Mouse (Mus musculus): Measurements from ENCODE around the gene Asic2.

The Asic2 gene

DNA sequence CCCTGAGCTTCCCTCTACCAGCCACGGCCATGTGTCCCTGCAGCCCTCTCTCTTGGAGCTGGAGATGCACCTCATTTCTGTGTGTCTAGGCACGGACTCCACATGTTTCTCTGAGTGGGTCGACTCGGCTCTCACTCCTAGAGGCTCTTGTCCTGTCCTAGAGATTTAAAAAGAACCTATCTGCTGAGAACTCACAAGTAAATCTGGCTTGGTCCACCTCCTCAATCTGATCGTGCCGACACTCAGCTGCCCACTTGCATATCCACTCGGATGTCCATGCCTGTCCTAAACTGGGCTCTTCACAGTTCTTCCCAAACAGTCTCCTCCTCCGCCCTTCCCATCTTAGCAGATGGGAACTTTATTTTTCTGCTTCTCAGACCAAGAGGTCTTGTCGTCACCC lies 908.7 kb downstream of the Asic2 start:
- DNase-seq (ENCODE audit: extremely low spot score, low read depth, low spot score) = no peak

DNA sequence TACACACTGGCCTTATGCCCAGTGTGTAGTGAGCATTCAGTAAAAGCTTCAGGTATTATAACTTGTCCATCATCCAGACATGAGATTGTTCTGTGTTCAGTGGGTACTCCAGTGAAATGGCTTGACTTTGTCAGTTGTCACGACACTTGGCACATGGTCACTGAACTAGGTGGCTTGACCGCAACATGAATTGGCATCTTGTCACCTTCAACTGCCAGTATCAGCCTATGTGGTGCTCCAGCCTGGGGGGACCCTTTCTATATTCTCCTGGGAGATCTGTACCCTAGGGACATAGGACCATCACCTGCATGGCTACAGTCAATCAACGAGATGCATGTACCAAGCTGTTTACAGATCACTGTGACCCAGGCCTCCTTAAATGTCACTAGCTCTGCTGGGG lies 910.8 kb downstream of the Asic2 start:
- no peak for DNase-seq (ENCODE audit: extremely low spot score, low read depth, low spot score)

DNA sequence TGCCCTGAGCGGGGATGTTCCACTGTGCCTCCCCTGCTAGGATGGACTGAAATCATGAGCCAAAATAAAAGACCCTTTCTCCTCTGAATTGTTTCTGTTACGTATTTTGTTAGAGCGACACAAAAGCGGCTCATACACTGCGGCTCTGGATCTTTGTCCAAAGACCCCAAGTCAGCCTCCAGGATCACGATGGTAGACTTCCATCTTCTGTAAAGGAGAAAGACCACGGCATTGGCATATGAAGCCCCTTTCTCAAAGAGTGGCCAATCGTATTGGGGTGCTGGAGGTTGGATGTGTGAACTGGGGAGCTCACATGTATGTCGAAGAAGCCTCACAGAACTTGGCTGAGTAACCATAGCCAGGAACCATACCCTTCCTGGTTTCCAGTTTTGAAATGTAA lies 911.5 kb downstream of the Asic2 start:
- DNase-seq (ENCODE audit: extremely low spot score, low read depth, low spot score) = no peak

DNA sequence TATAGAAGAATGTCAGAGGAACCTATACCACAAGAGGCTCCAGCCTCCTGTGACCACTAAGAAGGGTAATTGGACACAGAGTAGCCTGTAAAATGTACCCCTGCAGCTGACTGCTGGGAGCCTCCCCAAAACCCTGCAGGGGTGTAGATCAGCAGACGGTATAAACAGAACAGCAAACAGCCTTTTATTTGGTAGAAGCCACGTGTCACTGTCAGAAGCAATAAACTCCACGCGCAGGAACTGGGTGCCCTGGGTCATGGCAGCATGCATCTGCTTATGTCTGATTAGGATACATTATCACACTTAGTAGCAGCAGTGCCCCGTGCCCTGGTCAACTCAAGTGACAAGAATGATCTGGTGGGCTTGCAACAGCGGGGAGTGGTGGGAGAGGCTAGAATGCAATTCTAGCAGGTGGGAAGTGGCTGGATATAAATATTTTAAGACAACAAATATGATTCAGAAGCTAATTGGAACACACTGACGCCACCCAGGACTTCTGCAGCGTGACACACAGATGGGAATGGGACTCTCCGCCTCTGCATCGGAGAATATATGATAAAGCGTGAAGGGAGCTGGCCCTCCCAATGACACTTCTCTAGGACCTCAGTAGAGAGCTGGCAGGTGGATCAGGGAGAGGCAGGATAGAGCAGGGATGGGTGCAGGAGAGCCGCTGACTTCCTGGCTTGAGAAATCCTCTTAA lies 912.7 kb downstream of the Asic2 start:
- DNase-seq (ENCODE audit: extremely low spot score, low read depth, low spot score) = no peak

DNA sequence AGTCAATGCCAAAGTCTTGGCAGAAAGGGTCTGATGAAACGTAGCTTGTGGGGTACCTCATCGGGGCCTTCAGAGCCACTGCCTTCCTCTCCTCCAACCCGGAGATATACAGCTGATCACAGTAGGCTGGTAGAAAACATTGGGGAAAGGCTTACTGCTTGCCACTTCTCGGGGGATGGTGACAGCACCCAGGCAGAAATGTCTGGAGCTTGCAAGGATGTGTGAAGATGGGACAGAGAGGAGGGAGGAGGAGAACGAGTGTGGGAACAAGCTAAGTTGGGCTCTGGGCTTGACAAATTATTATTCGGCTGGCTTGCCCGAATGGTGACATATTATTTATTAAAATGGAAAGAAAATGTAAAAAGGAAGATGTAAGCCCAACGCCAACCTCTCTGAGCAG lies 914.4 kb downstream of the Asic2 start:
- no peak for DNase-seq (ENCODE audit: extremely low spot score, low read depth, low spot score)

DNA sequence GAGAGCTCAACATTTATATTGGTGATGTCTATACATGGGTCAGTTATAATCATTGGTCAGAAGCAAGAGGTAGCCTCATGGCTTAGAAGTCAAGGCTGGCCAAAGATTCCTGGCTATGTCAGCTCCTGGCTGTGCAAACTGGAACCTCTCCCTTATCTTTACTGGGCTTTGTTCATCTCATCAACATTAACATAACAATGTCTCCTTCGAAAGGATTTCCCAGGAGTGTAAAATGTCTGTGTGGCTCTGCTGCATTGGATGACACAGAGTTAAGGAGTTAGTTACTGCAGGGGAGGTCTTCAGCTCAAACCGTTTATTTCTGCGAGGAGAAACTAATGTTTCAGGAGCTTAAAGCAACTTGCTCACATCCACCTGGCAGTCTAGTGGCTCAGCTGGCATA lies 926.6 kb downstream of the Asic2 start:
- no peak for DNase-seq (ENCODE audit: extremely low spot score, low read depth, low spot score)

DNA sequence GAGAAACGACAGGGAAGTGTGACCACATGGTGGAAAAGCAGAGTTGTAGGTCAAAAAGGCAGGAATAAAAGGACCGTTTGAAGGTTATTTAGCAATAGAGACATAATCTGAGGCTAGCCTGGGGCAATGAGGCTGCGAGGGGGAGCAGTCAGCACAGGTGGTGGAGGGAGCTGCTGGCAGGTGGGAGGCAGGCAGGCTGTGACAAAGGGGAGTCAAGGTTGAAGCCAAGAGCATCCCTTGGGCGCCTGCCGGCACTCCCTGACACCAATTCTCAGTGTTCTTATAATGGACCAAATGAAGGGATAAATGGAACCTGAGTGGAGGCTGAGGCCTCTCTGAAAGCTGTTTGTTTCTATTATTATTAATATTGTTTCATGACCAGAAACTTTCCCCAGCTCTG lies 928.3 kb downstream of the Asic2 start:
- DNase-seq (ENCODE audit: extremely low spot score, low read depth, low spot score) = no peak

DNA sequence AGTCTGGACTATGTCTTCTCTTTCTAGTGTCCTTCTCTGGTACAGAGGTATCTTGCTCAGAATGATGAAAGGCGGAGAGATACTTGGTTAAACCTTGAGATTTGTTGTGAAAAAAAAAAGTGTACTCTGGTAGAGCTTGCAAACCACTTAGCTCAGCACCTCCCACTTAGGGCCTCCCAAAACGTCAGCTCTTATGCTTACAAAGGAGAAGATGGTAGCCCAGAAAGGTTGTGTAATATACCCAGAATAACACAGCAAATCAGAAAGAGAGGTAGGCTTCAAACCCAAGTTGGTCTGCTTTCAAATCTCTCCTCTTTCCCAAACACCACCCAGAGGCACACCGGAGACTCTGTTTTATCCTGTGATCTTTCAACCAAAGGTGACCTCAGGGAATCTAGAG lies 936.1 kb downstream of the Asic2 start:
- no peak for DNase-seq (ENCODE audit: extremely low spot score, low read depth, low spot score)

DNA sequence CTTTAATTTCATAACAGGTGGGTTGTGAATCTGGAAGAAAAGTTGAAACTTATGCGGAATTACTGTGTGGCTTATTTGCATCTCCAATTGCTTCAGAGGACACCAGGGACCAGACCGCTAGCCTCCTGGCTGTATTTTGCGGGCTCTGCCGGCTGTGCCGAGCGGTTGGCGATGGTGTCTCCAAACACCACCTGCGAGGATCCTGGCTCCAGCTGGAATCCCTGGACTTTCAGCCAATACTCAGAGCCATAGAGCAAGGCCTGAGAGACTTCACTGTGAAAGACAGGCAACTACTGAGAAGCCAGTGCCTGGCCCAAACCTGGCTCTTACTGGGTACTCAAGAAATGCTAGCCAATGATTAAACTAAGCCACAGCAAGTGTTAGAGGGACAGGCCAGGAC lies 953.5 kb downstream of the Asic2 start:
- no peak for DNase-seq (ENCODE audit: extremely low spot score, low read depth, low spot score)

DNA sequence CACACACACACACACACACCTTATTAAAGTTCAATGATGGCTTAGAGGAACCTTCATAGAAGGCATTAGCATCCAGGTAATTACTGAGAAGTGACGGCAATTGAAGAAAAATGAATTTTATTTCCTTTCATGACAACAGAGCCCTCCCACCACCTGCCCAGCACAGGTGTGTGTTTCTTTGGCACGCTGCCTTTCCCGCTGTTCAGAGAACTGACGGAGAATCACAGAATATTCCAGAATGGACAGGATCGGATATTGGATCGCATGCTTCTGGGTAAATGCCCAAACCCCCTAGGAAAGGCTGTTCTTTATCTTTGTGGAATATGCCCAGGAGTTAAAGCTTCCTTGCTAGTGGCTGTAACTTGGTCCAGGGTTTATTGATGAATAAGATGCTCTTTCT lies 954.8 kb downstream of the Asic2 start:
- DNase-seq (ENCODE audit: extremely low spot score, low read depth, low spot score) = no peak

DNA sequence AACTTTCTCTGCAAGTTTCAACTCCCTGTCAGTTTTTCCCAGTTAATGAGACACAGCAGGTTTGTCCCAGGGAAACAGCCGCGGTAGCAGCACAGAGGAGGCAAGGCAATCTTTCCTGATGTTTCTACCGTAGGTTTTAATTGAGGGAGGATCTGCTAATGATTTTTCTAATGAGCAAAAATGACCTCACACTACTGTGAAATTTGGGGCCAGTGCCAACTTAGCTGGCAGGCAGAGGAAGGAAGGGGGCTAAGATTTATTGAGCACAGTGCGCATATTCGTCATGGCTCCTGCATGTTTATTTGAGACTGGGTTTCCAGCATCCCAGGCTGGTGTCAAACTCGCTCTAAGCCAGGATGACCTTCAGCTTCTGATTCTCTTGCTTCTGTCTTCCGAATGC lies 957.5 kb downstream of the Asic2 start:
- DNase-seq (ENCODE audit: extremely low spot score, low read depth, low spot score) = no peak

DNA sequence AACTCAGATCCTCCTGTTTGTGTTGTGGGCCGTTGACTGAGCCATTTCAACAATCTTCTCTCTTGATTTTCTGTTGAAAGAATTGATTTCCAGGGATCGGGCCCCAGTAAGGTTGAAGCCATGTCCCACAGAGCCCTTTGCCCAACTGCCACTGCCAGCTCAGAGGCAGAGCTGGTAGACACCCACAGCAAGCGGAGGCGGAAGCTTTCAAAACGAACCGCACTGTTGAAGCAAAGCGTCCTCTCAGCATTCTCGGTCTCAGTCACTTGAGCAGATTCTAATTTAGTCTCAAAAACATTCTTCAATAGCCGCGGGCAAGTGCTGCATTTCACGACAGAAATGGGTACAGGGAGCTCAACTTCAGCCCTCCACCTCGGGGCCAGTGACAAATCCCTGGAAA lies 958.9 kb downstream of the Asic2 start:
- DNase-seq (ENCODE audit: extremely low spot score, low read depth, low spot score) = no peak

DNA sequence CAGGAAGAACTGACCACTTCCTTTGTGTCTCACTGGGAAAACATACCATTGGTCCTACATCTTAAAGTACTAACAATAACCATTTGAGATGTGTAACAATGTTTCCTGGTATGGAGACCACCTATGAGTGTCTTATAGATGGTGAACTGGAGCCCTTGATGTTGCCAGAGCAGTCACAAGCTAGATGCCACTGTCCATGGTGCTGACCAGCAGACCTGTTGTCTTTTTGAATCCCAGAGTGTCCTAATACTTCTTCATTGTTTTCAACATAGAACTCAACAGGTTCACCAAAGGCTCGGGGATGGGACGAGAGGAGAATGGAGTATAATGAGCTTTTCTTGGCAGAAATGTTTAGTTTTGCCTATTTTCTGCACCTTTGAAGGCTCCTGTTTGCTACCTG lies 962.4 kb downstream of the Asic2 start:
- peak; percentile 60 for DNase-seq (ENCODE audit: extremely low spot score, low read depth, low spot score)

DNA sequence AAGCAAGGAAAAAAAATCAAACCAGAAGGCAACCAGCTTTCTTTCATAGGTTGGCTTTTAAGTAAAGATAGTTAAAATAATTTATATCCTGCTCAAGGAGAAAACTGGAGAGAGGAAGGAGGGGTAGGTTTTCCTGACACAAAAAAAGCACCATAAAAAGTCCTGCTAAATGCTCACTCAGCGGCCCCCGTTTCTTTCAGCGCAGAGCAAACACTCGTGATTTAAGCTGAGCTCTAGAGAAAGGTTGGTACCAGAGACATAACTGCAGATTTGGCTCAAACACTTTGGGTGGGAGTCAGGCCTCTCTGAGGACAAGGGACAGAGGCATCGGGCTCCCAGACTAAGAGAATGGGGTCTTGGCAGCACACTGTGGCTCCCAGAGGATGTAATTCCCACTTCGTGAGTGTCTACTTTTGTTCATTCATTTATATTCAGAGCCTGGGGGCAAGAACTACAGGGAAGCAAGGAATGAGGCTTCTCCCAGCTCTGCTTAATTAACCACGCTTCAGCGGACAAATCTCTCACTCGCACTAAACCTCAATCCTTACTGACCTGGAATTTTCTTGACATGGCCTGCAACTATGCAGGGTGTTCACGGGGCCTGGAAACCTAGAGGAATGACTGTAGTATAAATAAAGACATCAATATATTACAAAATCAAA lies 965.4 kb downstream of the Asic2 start:
- DNase-seq (ENCODE audit: extremely low spot score, low read depth, low spot score) = no peak

DNA sequence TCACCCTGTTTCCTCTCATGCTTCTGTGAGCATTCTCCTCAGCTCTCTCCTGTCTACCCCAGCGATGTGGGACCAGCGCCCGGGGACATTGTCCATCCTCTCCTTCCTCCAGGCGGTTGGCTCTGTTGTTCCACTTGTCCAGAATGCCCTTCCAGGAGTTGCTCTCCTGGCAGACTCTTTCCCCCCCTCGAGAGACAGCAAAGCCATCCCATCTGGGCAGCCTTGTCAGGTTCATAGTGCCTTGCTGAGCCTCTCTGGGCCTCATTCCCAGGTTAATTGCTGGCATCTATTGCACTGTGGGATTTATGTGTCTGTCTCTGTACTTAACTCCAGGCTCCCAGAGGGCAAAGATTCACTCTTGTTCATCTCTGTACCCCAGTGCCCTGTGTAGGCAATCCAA lies 972.6 kb downstream of the Asic2 start:
- DNase-seq (ENCODE audit: extremely low spot score, low read depth, low spot score) = no peak

DNA sequence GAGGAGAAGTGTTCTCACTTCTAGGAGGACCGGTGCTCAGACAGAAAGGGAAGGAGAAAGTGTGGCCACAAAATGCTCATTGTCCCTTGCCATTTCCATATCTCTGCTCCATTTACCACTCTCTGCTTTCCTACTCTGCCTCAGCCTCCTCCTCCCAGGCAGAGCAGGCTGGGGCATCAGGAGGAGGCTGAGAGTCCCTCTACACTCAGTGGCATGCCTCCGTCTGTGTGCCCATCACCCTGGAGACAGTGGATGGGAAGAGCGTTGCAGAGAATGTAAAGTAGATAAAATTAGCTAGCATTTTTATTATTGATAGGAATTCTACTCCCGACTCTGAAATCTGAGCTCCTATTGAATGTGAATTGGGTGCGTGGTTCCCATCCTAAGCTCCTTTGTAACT lies 984.7 kb downstream of the Asic2 start:
- DNase-seq (ENCODE audit: extremely low spot score, low read depth, low spot score) = no peak

DNA sequence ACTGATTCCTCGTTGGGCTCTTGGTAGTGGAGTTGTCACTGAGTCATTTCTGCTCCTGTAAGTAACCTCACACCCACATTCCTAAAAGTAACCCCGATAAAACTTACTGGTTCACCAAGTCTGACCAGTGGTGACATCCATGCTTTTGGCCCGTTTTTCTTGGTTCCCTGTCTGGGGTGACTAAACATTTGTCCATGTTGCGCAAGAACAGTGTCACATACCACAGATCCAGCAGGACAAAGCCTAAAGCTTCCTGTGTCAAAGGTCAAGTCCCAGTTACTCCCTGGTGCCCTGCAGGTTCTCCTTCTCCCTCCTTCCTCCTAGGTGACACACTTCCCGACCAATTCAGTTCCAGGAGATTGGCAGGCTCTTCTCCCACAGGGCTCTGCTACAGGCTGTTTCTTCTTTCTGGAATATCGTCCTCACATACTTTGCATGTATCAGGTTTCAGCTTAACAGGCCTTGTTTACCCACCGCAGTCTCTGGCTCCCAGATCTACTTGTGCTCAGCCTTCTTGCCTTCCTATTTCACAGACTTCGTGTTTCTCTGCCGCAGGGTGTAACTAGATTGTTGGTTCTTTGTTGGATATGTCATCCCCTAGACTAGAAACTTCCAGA lies 991.9 kb downstream of the Asic2 start:
- DNase-seq (ENCODE audit: extremely low spot score, low read depth, low spot score) = no peak

DNA sequence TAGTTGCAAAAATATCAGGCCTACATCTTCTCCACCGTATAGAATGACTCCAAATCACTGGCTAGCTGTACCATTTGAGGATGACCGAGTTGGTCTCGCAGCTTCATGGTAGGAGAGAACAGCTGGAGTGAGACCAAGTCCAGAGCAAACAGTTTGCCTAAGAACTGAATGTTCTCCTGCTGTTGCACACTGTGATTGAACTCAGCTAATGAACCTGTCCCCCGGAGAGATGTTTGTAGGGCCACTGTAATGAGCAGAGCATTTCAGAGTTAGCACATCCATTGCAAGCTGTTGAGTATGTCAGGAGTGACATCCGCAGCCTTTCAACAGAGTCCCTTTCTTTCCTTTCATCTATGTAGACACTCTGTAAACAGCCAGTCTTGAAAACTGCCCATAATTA lies 993.6 kb downstream of the Asic2 start:
- no peak for DNase-seq (ENCODE audit: extremely low spot score, low read depth, low spot score)

DNA sequence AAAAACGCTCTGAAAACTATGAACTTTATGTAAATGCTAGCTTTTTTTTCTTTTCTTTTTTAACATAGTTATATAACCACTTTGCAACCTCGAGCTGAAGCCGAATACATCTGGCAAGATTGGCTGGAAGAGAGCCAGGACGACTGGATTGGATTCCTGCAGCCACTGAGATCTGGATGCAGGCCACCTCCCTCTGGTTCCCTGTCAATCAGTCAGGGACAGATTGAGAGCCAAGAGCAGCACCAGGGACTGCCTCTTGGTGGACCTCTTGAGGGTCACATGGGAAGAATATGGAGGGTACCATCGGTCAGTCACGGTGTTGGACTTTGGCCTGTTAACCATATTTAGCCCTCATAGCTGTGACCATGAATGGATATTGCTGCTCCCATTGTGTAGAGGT lies 994.3 kb downstream of the Asic2 start:
- no peak for DNase-seq (ENCODE audit: extremely low spot score, low read depth, low spot score)

DNA sequence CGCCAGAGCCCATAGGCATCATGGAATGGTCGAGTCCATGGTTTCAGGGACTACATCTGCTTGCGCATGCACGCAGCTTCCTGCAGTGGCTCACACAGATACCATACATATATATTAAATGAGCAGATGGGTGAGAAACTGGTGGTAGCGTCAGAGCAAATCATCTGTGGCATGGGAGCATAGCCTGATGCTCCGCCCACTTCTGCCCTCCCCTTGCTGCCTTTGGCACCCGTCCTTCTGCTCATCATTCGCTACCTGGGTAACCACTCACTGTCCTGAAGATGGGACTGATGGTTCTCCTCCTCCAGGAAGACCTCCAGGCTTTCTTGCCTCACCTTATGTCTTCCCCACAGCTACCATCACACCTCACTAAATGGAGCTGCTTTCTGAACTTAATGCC lies 995.0 kb downstream of the Asic2 start:
- no peak for DNase-seq (ENCODE audit: extremely low spot score, low read depth, low spot score)

DNA sequence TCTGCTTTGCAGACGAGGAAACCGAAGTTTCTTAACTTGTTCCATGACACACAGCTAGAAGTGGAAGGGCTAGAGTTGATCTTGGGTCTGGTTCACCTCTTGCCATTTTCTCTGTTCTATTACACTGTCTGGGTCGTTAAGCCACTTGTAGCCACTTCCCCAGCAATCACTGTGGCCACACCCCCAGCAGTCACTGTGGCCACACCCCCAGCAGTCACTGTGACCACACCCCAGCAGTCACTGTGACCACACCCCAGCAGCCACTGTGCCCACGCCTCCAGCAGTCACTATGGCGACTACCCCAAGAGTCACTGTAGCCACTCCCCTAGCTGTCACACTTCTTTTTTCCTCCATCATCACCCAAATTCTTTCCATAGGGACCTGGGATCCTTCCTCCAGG lies 1000.7 kb downstream of the Asic2 start:
- no peak for DNase-seq (ENCODE audit: extremely low spot score, low read depth, low spot score)

DNA sequence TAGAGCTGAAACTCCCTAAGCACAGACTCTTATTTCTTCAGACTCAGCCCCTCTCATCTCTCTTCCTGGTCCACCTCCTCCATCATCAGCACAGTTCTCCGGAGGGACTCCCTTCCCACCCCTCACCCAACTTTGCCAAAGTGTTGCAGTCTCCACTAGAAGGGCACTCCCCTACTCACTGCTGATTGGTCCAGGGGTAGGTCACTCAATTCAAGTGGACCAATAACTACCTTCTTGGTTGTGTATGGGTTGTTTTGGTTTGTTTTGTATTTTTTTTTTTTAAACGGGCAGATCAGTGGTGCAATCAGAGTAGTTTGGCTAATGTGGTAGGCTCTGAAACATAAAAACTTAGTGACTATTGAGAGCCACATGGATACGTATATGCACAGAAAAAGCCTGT lies 1002.2 kb downstream of the Asic2 start:
- DNase-seq (ENCODE audit: extremely low spot score, low read depth, low spot score) = no peak

DNA sequence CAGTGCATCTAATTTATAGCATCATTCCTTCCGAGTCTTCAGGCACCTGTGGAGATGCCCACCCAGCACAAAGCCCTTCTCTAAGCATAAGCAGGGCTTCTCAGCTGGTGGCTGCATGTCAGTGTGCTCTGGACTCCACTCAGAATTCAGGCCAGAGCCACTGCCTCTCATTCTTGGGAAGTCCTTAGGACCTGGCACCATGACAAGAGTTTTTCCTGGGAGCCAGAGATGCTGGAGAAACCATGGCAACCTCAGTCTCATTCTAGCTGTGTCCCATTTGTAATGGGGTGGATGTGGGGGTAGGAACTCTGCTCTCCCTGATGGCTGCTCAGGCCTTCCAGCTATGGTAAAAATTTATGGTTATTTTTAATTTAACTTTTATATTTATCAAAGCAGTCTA lies 1006.9 kb downstream of the Asic2 start:
- DNase-seq (ENCODE audit: extremely low spot score, low read depth, low spot score) = no peak
